Mouse (Mus musculus): ENCODE data around the gene Gm6685. TPM values are rescaled to one million over a fixed set of nuclear protein-coding genes. Genes with fewer than 3 reads are reported as not detected.
"Not testable (repeated sequence)": the region's sequence is repeated elsewhere in the genome, so short reads cannot be mapped to it uniquely, and the experiment has no call there.

Gene Gm6685
- 0.73 TPM in 1 of 2 replicates, not detected in the other for polyA plus RNA-seq (2016; fragmentation: Nextera tagmentation; extraction: Ambion mirVana)

DNA sequence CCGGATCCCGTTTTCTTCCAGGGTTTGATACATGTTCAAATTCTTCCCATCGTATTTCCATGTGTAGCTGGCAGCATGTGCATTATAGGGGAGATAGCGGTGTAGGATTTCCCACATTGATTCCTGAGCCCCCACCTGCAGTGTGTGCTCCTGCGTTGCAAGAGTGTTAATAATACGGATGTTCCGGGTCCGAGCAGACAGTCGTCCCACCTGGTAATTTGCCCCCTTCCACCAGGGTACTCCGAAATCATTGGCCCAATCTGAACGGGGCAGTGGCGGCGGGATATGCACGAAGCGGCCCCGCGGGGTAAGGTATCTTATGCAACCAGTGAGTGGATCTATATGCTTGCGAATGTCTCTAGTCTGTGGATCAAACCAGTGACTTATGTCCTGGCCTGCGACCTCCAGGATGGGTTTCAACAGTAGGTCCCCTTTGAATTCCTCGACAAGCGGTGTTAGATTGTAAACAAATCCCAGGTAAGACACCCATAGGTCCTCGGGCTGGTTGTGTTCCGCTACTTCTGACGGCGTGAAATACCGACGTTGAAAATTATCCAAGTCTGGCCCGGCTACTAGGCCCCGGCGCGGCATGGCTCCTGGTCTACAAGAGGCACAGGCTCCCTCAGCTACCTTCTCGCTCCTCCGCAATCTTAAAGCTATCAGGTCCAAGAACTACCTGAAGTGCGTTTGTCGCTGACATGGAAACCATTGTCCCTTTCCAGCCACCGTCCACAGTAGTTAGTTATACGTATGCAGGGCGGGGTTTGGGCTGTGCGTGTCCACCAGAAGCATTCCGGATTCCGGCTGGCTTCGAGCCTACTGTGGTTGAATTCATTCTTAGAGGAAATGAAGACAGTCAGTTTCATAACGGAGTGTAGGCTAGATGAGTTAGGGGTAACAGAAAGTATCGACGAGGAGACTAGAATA, at the start of gene Gm6685:
TSS of gene Gm6685 (minus strand) at position 644 of the 927 bp plus-strand sequence.
- 95% methylated on average over 45 of the region's 45 CpGs for WGBS
- H3K36me3 ChIP-seq (replicated peaks); H3K4me1 ChIP-seq; H3K27me3 ChIP-seq (ENCODE audit: poor library complexity, severe bottlenecking); H3K9me3 ChIP-seq; H3K27ac ChIP-seq; DNase-seq (ENCODE audit: extremely low spot score, low spot score); H3K4me3 ChIP-seq: not testable (repeated sequence)

- no peaks in the 10 kb centered on the region for H3K27me3 ChIP-seq (ENCODE audit: poor library complexity, severe bottlenecking)
- 0 out of 2 replicates have a peak, but pooled peaks cover 5% of the 10 kb centered on the region for H3K9me3 ChIP-seq
- no peaks in the 10 kb centered on the region for H3K4me1 ChIP-seq
- H3K27ac ChIP-seq = no peak overlapping the region
- no peak for DNase-seq (ENCODE audit: extremely low spot score, low spot score)
- H3K4me3 ChIP-seq = no peak overlapping the region
- H3K36me3 ChIP-seq (replicated peaks) = no peaks in the 10 kb centered on the region
These were observed 36.2 kb upstream of the Gm6685 start for GRCm38 (mm10) chr11:28375891-28376290.

GRCm38 (mm10) chr11:28374636-28375035, 35.0 kb upstream of the Gm6685 start:
- H3K27me3 ChIP-seq (ENCODE audit: poor library complexity, severe bottlenecking) = no peaks in the 10 kb centered on the region
- H3K4me1 ChIP-seq = no peaks in the 10 kb centered on the region
- 0 out of 2 replicates have a peak, but pooled peaks cover 5% of the 10 kb centered on the region for H3K9me3 ChIP-seq
- H3K27ac ChIP-seq = no peak overlapping the region
- no peak overlapping the region for H3K4me3 ChIP-seq
- no peaks in the 10 kb centered on the region for H3K36me3 ChIP-seq (replicated peaks)
- no peak for DNase-seq (ENCODE audit: extremely low spot score, low spot score)

GRCm38 (mm10) chr11:28371381-28371780, 31.7 kb upstream of the Gm6685 start:
- not testable (repeated sequence) for H3K4me3 ChIP-seq

DNA sequence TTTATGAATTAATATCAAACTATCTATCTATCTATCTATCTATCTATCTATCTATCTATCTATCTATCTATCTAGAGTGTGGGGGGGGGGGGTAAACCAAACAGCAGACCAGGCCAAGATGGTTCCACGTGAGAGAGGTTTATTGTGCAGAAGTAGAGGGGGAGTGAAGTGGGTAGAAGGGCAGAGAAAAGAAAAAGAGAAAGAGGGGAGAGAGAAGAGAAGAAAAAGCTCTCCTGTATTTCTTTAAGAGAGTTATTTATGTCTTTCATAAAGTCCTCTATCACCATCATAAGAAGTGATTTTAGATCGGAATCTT, 26.2 kb upstream of the Gm6685 start:
- Histone ChIP-seq H3K27me3 (ENCODE audit: poor library complexity, severe bottlenecking) (peaks cover 11% of the 10 kb centered on the region), H3K27ac (peak overlapping the region; percentile 86), H3K4me3 (peak overlapping the region; percentile 41), H3K36me3 (replicated peaks) (no peaks in the 10 kb centered on the region), H3K9me3 (peaks cover 11% of the 10 kb centered on the region; the same call in 1 of the 2 replicates), H3K4me1 (peaks cover 24% of the 10 kb centered on the region)
- DNase-seq (ENCODE audit: extremely low spot score, low spot score) = no peak
- 48% methylated on average over 2 of the region's 2 CpGs for WGBS

More at GRCm38 (mm10) chr11:28371381-28371780, 31.7 kb upstream of the Gm6685 start:
- not testable (repeated sequence) for H3K4me1 ChIP-seq; H3K36me3 ChIP-seq (replicated peaks); DNase-seq (ENCODE audit: extremely low spot score, low spot score); H3K27me3 ChIP-seq (ENCODE audit: poor library complexity, severe bottlenecking); H3K27ac ChIP-seq
- 72% methylated on average over 5 of the region's 5 CpGs for WGBS
- peaks cover 13% of the 10 kb centered on the region; the same call in 1 of the 2 replicates for H3K9me3 ChIP-seq

GRCm38 (mm10) chr11:28365209-28365928, 25.7 kb upstream of the Gm6685 start:
- WGBS = 6% methylated on average over 26 of the region's 26 CpGs
- Histone ChIP-seq H3K4me3 (peak overlapping the region; percentile 41), H3K9me3 (peaks cover 11% of the 10 kb centered on the region; the same call in 1 of the 2 replicates), H3K27me3 (ENCODE audit: poor library complexity, severe bottlenecking) (peaks cover 11% of the 10 kb centered on the region), H3K36me3 (replicated peaks) (no peaks in the 10 kb centered on the region), H3K4me1 (peaks cover 24% of the 10 kb centered on the region), H3K27ac (peak overlapping the region; percentile 86)
- peak; percentile 94 for DNase-seq (ENCODE audit: extremely low spot score, low spot score)

DNA sequence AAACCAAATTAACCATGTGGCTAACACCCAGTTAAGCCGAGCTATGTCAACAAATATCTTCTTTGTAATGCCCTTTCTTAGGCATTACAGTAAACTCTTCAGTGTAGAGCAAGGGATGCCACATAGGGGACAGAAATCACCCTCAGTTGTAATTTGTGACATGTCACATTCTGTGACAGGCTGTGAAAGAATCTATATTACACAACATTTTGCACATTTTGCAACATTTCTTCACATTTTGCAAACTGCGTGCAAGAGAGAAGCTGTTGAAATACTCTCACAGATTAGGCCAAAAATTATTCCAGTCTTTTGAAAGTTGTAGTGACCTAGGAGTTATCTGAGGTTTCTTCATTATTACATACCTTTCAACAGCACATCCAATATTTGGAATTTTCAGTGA, 3.8 kb upstream of the Gm6685 start:
- H3K4me1 ChIP-seq = no peaks in the 10 kb centered on the region
- no peaks in the 10 kb centered on the region for H3K36me3 ChIP-seq (replicated peaks)
- no peak overlapping the region for H3K27ac ChIP-seq
- no peaks in the 10 kb centered on the region for H3K9me3 ChIP-seq
- WGBS = 90% methylated on average over 2 of the region's 2 CpGs
- DNase-seq (ENCODE audit: extremely low spot score, low spot score) = no peak
- no peak overlapping the region for H3K4me3 ChIP-seq
- no peaks in the 10 kb centered on the region for H3K27me3 ChIP-seq (ENCODE audit: poor library complexity, severe bottlenecking)

- 79% methylated on average over 5 of the region's 5 CpGs for WGBS
- H3K9me3 ChIP-seq = no peaks in the 10 kb centered on the region
- DNase-seq (ENCODE audit: extremely low spot score, low spot score) = no peak
- H3K27me3 ChIP-seq (ENCODE audit: poor library complexity, severe bottlenecking) = no peaks in the 10 kb centered on the region
- no peaks in the 10 kb centered on the region for H3K36me3 ChIP-seq (replicated peaks)
- H3K4me3 ChIP-seq = no peak overlapping the region
- H3K4me1 ChIP-seq = no peaks in the 10 kb centered on the region
- no peak overlapping the region for H3K27ac ChIP-seq
These were observed 2.2 kb upstream of the Gm6685 start for GRCm38 (mm10) chr11:28341887-28342286.

DNA sequence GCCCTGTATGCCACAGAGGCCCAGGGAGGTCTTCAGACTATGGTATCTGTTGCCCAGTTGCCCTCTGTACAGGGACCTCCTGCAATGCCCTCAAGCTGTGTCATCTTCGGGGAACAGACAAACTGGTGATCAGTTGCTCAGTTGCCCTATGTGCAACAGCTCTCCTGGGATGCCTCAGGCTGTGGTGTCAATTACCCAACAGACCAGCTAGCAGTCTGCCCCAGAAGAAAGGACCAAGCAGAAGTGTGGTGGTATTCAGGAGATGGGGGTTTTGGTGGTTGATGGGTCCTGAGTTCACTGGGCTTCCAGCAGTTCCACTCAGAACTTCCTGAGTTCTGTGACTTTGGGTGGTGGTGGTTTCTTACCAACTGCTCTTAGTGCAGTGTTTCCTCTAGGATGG, 11.8 kb downstream of the Gm6685 start:
- 95% methylated on average over 1 of the region's 1 CpGs for WGBS
- DNase-seq (ENCODE audit: extremely low spot score, low spot score) = no peak
- H3K27ac ChIP-seq = no peak overlapping the region
- no peaks in the 10 kb centered on the region for H3K4me1 ChIP-seq
- H3K9me3 ChIP-seq = no peaks in the 10 kb centered on the region; the same call in 1 of the 2 replicates
- H3K4me3 ChIP-seq = no peak overlapping the region
- H3K36me3 ChIP-seq (replicated peaks) = no peaks in the 10 kb centered on the region
- H3K27me3 ChIP-seq (ENCODE audit: poor library complexity, severe bottlenecking) = no peaks in the 10 kb centered on the region

GRCm38 (mm10) chr11:28313396-28313795, 26.3 kb downstream of the Gm6685 start:
- WGBS = 79% methylated on average over 1 of the region's 1 CpGs
- DNase-seq (ENCODE audit: extremely low spot score, low spot score) = no peak
- Histone ChIP-seq H3K4me3 (no peak overlapping the region), H3K27me3 (ENCODE audit: poor library complexity, severe bottlenecking) (no peaks in the 10 kb centered on the region), H3K9me3 (no peaks in the 10 kb centered on the region), H3K4me1 (no peaks in the 10 kb centered on the region), H3K27ac (no peak overlapping the region), H3K36me3 (replicated peaks) (no peaks in the 10 kb centered on the region)

GRCm38 (mm10) chr11:28307723-28308122, 31.9 kb downstream of the Gm6685 start:
- no peaks in the 10 kb centered on the region for H3K36me3 ChIP-seq (replicated peaks)

DNA sequence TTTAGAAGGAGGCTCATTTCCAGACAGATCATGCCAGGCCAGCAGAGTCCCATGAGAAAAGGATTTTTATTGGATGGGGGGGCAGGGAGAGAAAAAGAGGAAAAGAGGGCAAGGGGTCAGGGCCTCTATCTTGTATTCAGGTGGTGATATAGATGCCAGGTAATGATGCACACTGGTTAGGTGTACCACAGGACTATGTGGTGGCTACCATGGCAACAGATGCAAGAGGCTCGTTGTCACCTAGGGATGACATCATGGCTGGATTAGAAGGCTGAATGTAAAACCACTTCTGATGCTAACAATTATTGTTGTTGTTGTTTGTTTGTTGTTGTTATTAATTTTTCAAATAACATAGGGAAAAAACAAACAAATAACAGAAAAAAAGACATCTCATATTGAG, 49.2 kb downstream of the Gm6685 start:
- 67% methylated on average over 1 of the region's 1 CpGs for WGBS
- no peak for DNase-seq (ENCODE audit: extremely low spot score, low spot score)
- Histone ChIP-seq H3K9me3 (no peaks in the 10 kb centered on the region), H3K4me1 (no peaks in the 10 kb centered on the region), H3K27ac (no peak overlapping the region), H3K36me3 (replicated peaks) (no peaks in the 10 kb centered on the region), H3K4me3 (no peak overlapping the region), H3K27me3 (ENCODE audit: poor library complexity, severe bottlenecking) (no peaks in the 10 kb centered on the region)

More at GRCm38 (mm10) chr11:28307723-28308122, 31.9 kb downstream of the Gm6685 start:
- Histone ChIP-seq H3K9me3 (no peaks in the 10 kb centered on the region), H3K4me1 (peaks cover 3% of the 10 kb centered on the region; the same call in 1 of the 2 replicates), H3K27me3 (ENCODE audit: poor library complexity, severe bottlenecking) (no peaks in the 10 kb centered on the region), H3K4me3 (no peak overlapping the region), H3K27ac (no peak overlapping the region)
- DNase-seq (ENCODE audit: extremely low spot score, low spot score) = no peak
- 92% methylated on average over 1 of the region's 1 CpGs for WGBS
